Mouse (Mus musculus): ENCODE measurements around the gene Slc16a1. TPM values are rescaled to one million over a fixed set of nuclear protein-coding genes. Genes with fewer than 3 reads are reported as not detected.

Slc16a1 gene
- polyA plus RNA-seq, 1 experiment from 2014 or later = 39.6 TPM

GRCm38 (mm10) chr3:104643810-104644270, 5.4 kb downstream of the Slc16a1 start:
- H3K36me3 ChIP-seq (ENCODE audit: insufficient read depth, low read length) = no peaks in the 10 kb centered on the region
- no peaks in the 10 kb centered on the region for H3K4me1 ChIP-seq (replicated peaks; ENCODE audit: insufficient read depth, low read length)
- H3K4me3 ChIP-seq (replicated peaks; ENCODE audit: low read depth, low read length) = no peak overlapping the region
- DNase-seq (ENCODE audit: low spot score) (peak; percentile 81), ATAC-seq (replicated peaks; ENCODE audit: low FRiP score, low read depth) (peak; percentile 51; the same call in 1 of the 2 replicates)
- 9% methylated on average over 2 of the region's 2 CpGs for WGBS
- no peaks in the 10 kb centered on the region for H3K9me3 ChIP-seq (replicated peaks; ENCODE audit: low read length)
- TF ChIP-seq CTCF (IDR thresholded peaks at IDR 0.05; ENCODE audit: low read depth) = peak; percentile 87
- no peak overlapping the region for H3K27ac ChIP-seq
- H3K4me2 ChIP-seq (ENCODE audit: low read length) = no peak overlapping the region
- no peak overlapping the region for H3K9ac ChIP-seq (ENCODE audit: low read depth, low read length)
- H3K27me3 ChIP-seq (ENCODE audit: insufficient read depth, low read length) = no peaks in the 10 kb centered on the region

GRCm38 (mm10) chr3:104644371-104644770, 5.9 kb downstream of the Slc16a1 start:
- DNase-seq (ENCODE audit: low spot score) = no peak
- no peak overlapping the region for H3K9ac ChIP-seq (ENCODE audit: low read depth, low read length)
- H3K4me2 ChIP-seq (ENCODE audit: low read length) = no peak overlapping the region
- H3K4me3 ChIP-seq (replicated peaks; ENCODE audit: low read depth, low read length) = no peak overlapping the region
- H3K9me3 ChIP-seq (replicated peaks; ENCODE audit: low read length) = no peaks in the 10 kb centered on the region
- no peak for TF ChIP-seq CTCF (IDR thresholded peaks at IDR 0.05; ENCODE audit: low read depth)
- peak; percentile 27; the same call in 1 of the 2 replicates for ATAC-seq (replicated peaks; ENCODE audit: low FRiP score, low read depth)
- 92% methylated on average over 1 of the region's 1 CpGs for WGBS
- no peaks in the 10 kb centered on the region for H3K4me1 ChIP-seq (replicated peaks; ENCODE audit: insufficient read depth, low read length)
- no peaks in the 10 kb centered on the region for H3K27me3 ChIP-seq (ENCODE audit: insufficient read depth, low read length)
- no peak overlapping the region for H3K27ac ChIP-seq
- H3K36me3 ChIP-seq (ENCODE audit: insufficient read depth, low read length) = no peaks in the 10 kb centered on the region

GRCm38 (mm10) chr3:104654219-104654618, 15.8 kb downstream of the Slc16a1 start:
- Histone ChIP-seq H3K4me3 (replicated peaks; ENCODE audit: low read depth, low read length) (no peak overlapping the region), H3K9ac (ENCODE audit: low read depth, low read length) (no peak overlapping the region), H3K27ac (no peak overlapping the region), H3K36me3 (ENCODE audit: insufficient read depth, low read length) (peaks cover 9% of the 10 kb centered on the region), H3K4me1 (replicated peaks; ENCODE audit: insufficient read depth, low read length) (no peaks in the 10 kb centered on the region), H3K27me3 (ENCODE audit: insufficient read depth, low read length) (no peaks in the 10 kb centered on the region), H3K4me2 (ENCODE audit: low read length) (no peak overlapping the region), H3K9me3 (replicated peaks; ENCODE audit: low read length) (no peaks in the 10 kb centered on the region)
- TF ChIP-seq CTCF (IDR thresholded peaks at IDR 0.05; ENCODE audit: low read depth) = no peak
- WGBS = 85% methylated on average over 4 of the region's 4 CpGs
- ATAC-seq (replicated peaks; ENCODE audit: low FRiP score, low read depth) (no peak), DNase-seq (ENCODE audit: low spot score) (no peak)

GRCm38 (mm10) chr3:104654921-104655320, 16.5 kb downstream of the Slc16a1 start:
- Histone ChIP-seq H3K27ac (no peak overlapping the region), H3K36me3 (ENCODE audit: insufficient read depth, low read length) (peaks cover 9% of the 10 kb centered on the region), H3K4me2 (ENCODE audit: low read length) (no peak overlapping the region), H3K4me3 (replicated peaks; ENCODE audit: low read depth, low read length) (no peak overlapping the region), H3K9me3 (replicated peaks; ENCODE audit: low read length) (no peaks in the 10 kb centered on the region), H3K27me3 (ENCODE audit: insufficient read depth, low read length) (no peaks in the 10 kb centered on the region), H3K4me1 (replicated peaks; ENCODE audit: insufficient read depth, low read length) (no peaks in the 10 kb centered on the region), H3K9ac (ENCODE audit: low read depth, low read length) (no peak overlapping the region)
- TF ChIP-seq CTCF (IDR thresholded peaks at IDR 0.05; ENCODE audit: low read depth) = no peak
- DNase-seq (ENCODE audit: low spot score) (no peak), ATAC-seq (replicated peaks; ENCODE audit: low FRiP score, low read depth) (no peak)
- WGBS = 80% methylated on average over 4 of the region's 4 CpGs

- no peak overlapping the region for H3K9ac ChIP-seq (ENCODE audit: low read depth, low read length)
- no peak overlapping the region for H3K27ac ChIP-seq
- no peak for ATAC-seq (replicated peaks; ENCODE audit: low FRiP score, low read depth)
- H3K36me3 ChIP-seq (ENCODE audit: insufficient read depth, low read length) = peaks cover 9% of the 10 kb centered on the region
- H3K4me3 ChIP-seq (replicated peaks; ENCODE audit: low read depth, low read length) = no peak overlapping the region
- no peak overlapping the region for H3K4me2 ChIP-seq (ENCODE audit: low read length)
- H3K27me3 ChIP-seq (ENCODE audit: insufficient read depth, low read length) = no peaks in the 10 kb centered on the region
- TF ChIP-seq CTCF (IDR thresholded peaks at IDR 0.05; ENCODE audit: low read depth) = no peak
- no peak for DNase-seq (ENCODE audit: low spot score)
- peaks cover 4% of the 10 kb centered on the region; the same call in 1 of the 2 replicates for H3K4me1 ChIP-seq (replicated peaks; ENCODE audit: insufficient read depth, low read length)
- no peaks in the 10 kb centered on the region for H3K9me3 ChIP-seq (replicated peaks; ENCODE audit: low read length)
- WGBS = 82% methylated on average over 2 of the region's 2 CpGs
These were observed 20.2 kb downstream of the Slc16a1 start for GRCm38 (mm10) chr3:104658706-104659105.

- no peak for TF ChIP-seq CTCF (IDR thresholded peaks at IDR 0.05; ENCODE audit: low read depth)
- Histone ChIP-seq H3K9ac (ENCODE audit: low read depth, low read length) (no peak overlapping the region), H3K4me1 (replicated peaks; ENCODE audit: insufficient read depth, low read length) (peaks cover 4% of the 10 kb centered on the region; the same call in 1 of the 2 replicates), H3K4me3 (replicated peaks; ENCODE audit: low read depth, low read length) (no peak overlapping the region), H3K9me3 (replicated peaks; ENCODE audit: low read length) (no peaks in the 10 kb centered on the region), H3K4me2 (ENCODE audit: low read length) (no peak overlapping the region), H3K36me3 (ENCODE audit: insufficient read depth, low read length) (peaks cover 9% of the 10 kb centered on the region), H3K27ac (peak overlapping the region; percentile 13; the same call in 1 of the 2 replicates), H3K27me3 (ENCODE audit: insufficient read depth, low read length) (no peaks in the 10 kb centered on the region)
- 83% methylated on average over 4 of the region's 4 CpGs for WGBS
- ATAC-seq (replicated peaks; ENCODE audit: low FRiP score, low read depth) (no peak), DNase-seq (ENCODE audit: low spot score) (no peak)
These were observed 21.3 kb downstream of the Slc16a1 start for GRCm38 (mm10) chr3:104659758-104660157.

- no peaks in the 10 kb centered on the region for H3K27me3 ChIP-seq (ENCODE audit: insufficient read depth, low read length)
- peak overlapping the region; percentile 13; the same call in 1 of the 2 replicates for H3K27ac ChIP-seq
- TF ChIP-seq CTCF (IDR thresholded peaks at IDR 0.05; ENCODE audit: low read depth) = no peak
- peak; percentile 89 for ATAC-seq (replicated peaks; ENCODE audit: low FRiP score, low read depth)
- H3K4me1 ChIP-seq (replicated peaks; ENCODE audit: insufficient read depth, low read length) = peaks cover 4% of the 10 kb centered on the region; the same call in 1 of the 2 replicates
- H3K36me3 ChIP-seq (ENCODE audit: insufficient read depth, low read length) = peaks cover 6% of the 10 kb centered on the region
- DNase-seq (ENCODE audit: low spot score) = peak; percentile 56
- no peaks in the 10 kb centered on the region for H3K9me3 ChIP-seq (replicated peaks; ENCODE audit: low read length)
- no peak overlapping the region for H3K4me2 ChIP-seq (ENCODE audit: low read length)
- no peak overlapping the region for H3K4me3 ChIP-seq (replicated peaks; ENCODE audit: low read depth, low read length)
- no peak overlapping the region for H3K9ac ChIP-seq (ENCODE audit: low read depth, low read length)
- WGBS = 53% methylated on average over 3 of the region's 3 CpGs
These were observed 22.1 kb downstream of the Slc16a1 start for GRCm38 (mm10) chr3:104660522-104660921.

Data from kidney, postnatal 0 days (tissue).